Mouse (Mus musculus): ENCODE results near the gene Lrrn4cl. TPM values are rescaled to one million over a fixed set of nuclear protein-coding genes. Genes with fewer than 3 reads are reported as not detected.
"Not testable (repeated sequence)": the region's sequence is repeated elsewhere in the genome, so short reads cannot be mapped to it uniquely, and the experiment has no call there.

Lrrn4cl gene
- total and polyA plus RNA-seq, 2 experiments from 2014 or later: 1.5 to 8.4 TPM

DNA sequence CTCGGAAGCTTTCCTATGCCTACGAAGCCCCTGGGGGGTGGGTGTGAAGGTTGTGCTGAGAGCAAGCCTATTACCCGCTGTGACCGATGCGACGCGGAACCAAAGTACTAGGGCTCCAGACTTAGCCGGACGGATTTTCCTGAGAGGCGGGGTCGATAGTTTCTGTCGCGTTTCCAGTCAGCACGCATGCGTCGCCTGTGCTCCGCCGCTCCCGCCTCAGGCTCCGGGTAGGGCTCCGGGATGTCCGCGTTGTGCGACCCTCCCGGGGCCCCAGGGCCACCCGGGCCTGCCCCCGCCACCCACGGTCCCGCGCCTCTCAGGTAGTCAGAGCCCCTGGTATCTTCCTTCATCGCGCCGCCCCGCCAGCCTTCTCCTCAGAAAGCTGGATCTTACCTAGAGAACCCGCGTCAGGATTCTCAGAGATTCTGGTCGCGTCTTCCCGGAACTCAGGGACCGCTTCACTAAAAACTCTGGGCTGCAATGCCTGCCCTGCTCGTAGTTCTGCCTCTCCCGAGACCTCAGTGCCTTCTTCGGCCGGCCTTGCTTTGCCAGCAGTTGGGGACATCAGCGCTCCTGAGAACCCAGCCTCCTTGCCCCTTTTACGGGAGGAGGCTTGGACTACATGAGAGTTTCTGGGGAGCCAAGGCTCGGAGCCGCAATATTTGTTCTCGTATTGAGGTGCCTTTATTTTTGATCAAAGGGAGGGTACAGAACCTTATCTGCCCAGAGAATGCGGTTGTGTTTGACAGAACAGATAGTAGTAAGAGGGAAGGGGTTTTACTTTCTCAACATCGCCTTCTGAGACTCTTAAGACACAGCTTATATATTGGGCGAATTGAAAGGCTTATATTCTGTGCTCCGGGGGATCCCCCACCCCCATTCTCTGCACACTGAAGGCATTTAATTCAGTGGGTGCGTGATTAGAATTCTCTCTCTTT, 42.5 kb downstream of the Lrrn4cl start, which contains the start of gene Ints5:
Ints5 (plus strand) TSS at position 177 of the 938 bp plus-strand sequence.
- WGBS: 2% methylated on average over 54 of the region's 54 CpGs
- H3K9ac ChIP-seq (replicated peaks; ENCODE audit: low read depth, low read length): peak within 1 kb of the TSS; percentile 88
- peak; percentile 76 for DNase-seq (ENCODE audit: low spot score)
- peak; percentile 53 for ATAC-seq (ENCODE audit: insufficient read depth, low read depth)
- H3K4me3 ChIP-seq (ENCODE audit: low read depth, low read length): peak within 1 kb of the TSS; percentile 69
- peaks cover 11% of the 10 kb centered on the region for H3K36me3 ChIP-seq (replicated peaks; ENCODE audit: control insufficient read depth, insufficient read depth, low read length)
- H3K4me1 ChIP-seq (ENCODE audit: control insufficient read depth, insufficient read depth): peaks cover 6% of the 10 kb centered on the region; the same call in 1 of the 2 replicates
- peak within 1 kb of the TSS; percentile 76 for H3K4me2 ChIP-seq (ENCODE audit: low read depth, low read length)
- H3K27me3 ChIP-seq (ENCODE audit: control insufficient read depth, insufficient read depth, low read length): no peaks in the 10 kb centered on the region
- TF ChIP-seq CTCF (IDR thresholded peaks at IDR 0.05; ENCODE audit: low read depth) (no peak), EP300 (IDR thresholded peaks at IDR 0.05; ENCODE audit: low read depth) (no peak)
- H3K9me3 ChIP-seq (replicated peaks; ENCODE audit: control insufficient read depth, low read length): no peaks in the 10 kb centered on the region
- H3K27ac ChIP-seq (ENCODE audit: low read depth): peak within 1 kb of the TSS; percentile 75

DNA sequence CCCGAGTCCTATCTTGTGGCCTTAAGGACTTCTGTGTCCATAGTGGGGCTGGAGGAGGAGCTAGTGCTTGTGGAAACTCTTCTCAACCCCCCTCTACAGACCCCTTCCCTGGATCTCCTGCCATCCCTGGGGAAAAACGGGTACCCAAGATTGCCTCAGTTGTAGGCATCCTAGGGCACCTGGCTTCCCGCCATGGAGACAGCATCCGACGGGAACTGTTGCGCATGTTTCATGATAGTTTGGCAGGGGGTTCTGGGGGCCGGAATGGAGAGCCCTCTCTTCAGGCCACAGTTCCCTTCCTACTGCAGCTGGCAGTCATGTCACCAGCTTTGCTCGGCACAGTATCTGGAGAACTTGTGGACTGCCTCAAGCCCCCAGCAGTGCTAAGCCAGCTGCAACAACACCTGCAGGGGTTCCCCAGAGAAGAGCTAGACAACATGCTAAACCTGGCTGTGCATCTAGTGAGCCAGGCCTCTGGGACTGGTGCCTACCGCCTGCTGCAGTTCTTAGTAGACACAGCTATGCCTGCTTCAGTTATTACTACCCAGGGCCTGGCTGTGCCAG, 44.9 kb downstream of the Lrrn4cl start:
- no peak overlapping the region for H3K4me3 ChIP-seq (ENCODE audit: low read depth, low read length)
- no peak overlapping the region for H3K4me2 ChIP-seq (ENCODE audit: low read depth, low read length)
- H3K4me1 ChIP-seq (ENCODE audit: control insufficient read depth, insufficient read depth): peaks cover 16% of the 10 kb centered on the region
- H3K9ac ChIP-seq (replicated peaks; ENCODE audit: low read depth, low read length): no peak overlapping the region
- no peak for TF ChIP-seq CTCF (IDR thresholded peaks at IDR 0.05; ENCODE audit: low read depth)
- no peak for TF ChIP-seq EP300 (IDR thresholded peaks at IDR 0.05; ENCODE audit: low read depth)
- DNase-seq (ENCODE audit: low spot score) (no peak), ATAC-seq (ENCODE audit: insufficient read depth, low read depth) (no peak)
- no peak overlapping the region for H3K27ac ChIP-seq (ENCODE audit: low read depth)
- 87% methylated on average over 9 of the region's 9 CpGs for WGBS
- peaks cover 11% of the 10 kb centered on the region for H3K36me3 ChIP-seq (replicated peaks; ENCODE audit: control insufficient read depth, insufficient read depth, low read length)
- no peaks in the 10 kb centered on the region for H3K27me3 ChIP-seq (ENCODE audit: control insufficient read depth, insufficient read depth, low read length)
- H3K9me3 ChIP-seq (replicated peaks; ENCODE audit: control insufficient read depth, low read length): no peaks in the 10 kb centered on the region

DNA sequence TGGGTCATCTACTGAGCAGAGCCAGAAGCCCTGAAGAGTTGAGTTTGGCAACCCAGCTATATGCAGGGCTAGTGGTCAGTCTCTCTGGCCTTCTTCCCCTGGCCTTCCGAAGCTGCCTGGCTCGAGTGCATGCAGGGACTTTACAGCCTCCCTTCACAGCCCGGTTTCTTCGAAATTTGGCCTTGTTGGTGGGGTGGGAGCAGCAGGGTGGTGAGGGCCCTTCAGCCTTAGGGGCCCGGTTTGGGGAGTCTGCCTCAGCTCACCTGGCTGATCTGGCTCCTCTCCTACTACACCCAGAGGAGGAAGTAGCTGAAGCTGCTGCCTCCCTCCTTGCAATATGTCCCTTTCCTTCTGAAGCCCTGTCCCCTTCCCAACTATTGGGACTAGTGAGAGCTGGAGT, 45.7 kb downstream of the Lrrn4cl start:
- H3K36me3 ChIP-seq (replicated peaks; ENCODE audit: control insufficient read depth, insufficient read depth, low read length): peaks cover 11% of the 10 kb centered on the region
- WGBS: 90% methylated on average over 5 of the region's 5 CpGs
- H3K4me3 ChIP-seq (ENCODE audit: low read depth, low read length); DNase-seq (ENCODE audit: low spot score); H3K9me3 ChIP-seq (replicated peaks; ENCODE audit: control insufficient read depth, low read length); H3K27ac ChIP-seq (ENCODE audit: low read depth); H3K27me3 ChIP-seq (ENCODE audit: control insufficient read depth, insufficient read depth, low read length); H3K9ac ChIP-seq (replicated peaks; ENCODE audit: low read depth, low read length); ATAC-seq (ENCODE audit: insufficient read depth, low read depth); H3K4me2 ChIP-seq (ENCODE audit: low read depth, low read length): not testable (repeated sequence)
- H3K4me1 ChIP-seq (ENCODE audit: control insufficient read depth, insufficient read depth): peaks cover 16% of the 10 kb centered on the region

DNA sequence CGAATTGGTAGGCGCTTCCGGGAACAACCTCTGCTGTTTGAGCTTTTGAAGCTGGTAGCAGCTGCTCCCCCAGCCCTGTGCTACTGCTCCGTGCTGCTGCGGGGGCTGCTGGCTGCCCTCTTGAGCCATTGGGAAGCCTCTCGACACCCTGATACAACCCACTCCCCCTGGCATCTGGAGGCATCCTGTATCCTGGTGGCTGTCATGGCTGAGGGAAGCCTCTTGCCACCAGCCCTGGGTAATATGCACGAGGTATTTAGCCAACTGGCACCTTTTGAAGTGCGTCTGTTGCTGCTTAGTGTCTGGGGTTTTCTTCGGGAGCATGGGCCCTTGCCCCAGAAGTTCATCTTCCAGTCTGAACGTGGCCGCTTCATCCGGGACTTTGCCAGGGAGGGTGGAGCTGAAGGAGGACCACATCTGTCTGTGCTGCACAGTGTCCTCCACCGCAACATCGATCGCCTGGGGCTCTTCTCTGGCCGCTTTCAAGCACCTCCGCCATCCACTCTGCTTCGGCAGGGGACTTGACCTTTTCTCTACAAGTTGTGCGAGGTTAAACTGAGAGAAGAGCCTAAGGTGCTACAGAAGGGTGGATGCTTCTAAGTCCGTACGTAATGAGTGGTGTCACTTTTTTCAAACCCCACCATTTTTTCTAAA, 46.8 kb downstream of the Lrrn4cl start:
- H3K27ac ChIP-seq (ENCODE audit: low read depth): peak overlapping the region; percentile 87
- peak overlapping the region; percentile 82 for H3K4me2 ChIP-seq (ENCODE audit: low read depth, low read length)
- peaks cover 15% of the 10 kb centered on the region for H3K36me3 ChIP-seq (replicated peaks; ENCODE audit: control insufficient read depth, insufficient read depth, low read length)
- H3K9ac ChIP-seq (replicated peaks; ENCODE audit: low read depth, low read length): peak overlapping the region; percentile 52
- DNase-seq (ENCODE audit: low spot score); H3K9me3 ChIP-seq (replicated peaks; ENCODE audit: control insufficient read depth, low read length); H3K27me3 ChIP-seq (ENCODE audit: control insufficient read depth, insufficient read depth, low read length): not testable (repeated sequence)
- WGBS: 24% methylated on average over 21 of the region's 21 CpGs
- H3K4me3 ChIP-seq (ENCODE audit: low read depth, low read length): peak overlapping the region; percentile 89
- H3K4me1 ChIP-seq (ENCODE audit: control insufficient read depth, insufficient read depth): peaks cover 16% of the 10 kb centered on the region
- ATAC-seq (ENCODE audit: insufficient read depth, low read depth): peak; percentile 33

DNA sequence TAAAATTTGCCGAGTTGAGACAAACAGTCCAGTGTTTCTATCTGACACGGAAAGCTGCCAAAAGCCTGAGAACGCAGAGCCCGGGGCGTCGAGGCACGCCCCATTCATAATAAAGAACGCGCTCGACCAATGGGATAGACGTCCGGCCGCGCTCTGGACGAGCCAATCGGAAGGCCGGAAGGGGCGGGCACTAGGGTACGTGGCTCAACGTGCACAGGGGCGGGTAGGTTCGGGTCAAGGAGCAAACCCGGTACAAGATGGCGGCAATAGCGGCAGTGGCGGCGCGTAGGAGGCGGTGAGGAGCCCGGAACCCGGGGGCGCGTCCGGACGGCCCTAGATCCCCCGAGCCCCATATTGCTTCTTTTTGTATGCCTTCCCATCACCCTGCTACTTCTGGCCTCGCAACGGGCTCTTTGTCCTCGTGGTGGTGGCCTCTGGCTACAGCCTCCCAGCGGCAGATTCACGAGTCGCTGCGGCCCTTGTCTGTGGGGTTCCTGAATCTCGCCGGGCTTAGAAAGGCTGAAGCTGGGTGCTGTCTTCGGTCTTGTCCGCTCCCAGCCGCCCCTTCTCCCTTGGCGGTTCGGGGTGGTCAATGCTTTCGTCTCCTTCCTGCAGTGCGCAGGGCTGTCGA, 47.4 kb downstream of the Lrrn4cl start, which contains the start of gene Ganab:
Ganab (plus strand) TSS at position 207 of the 631 bp plus-strand sequence.
- Histone ChIP-seq H3K27ac (ENCODE audit: low read depth) (peak within 1 kb of the TSS; percentile 91), H3K9ac (replicated peaks; ENCODE audit: low read depth, low read length) (peak within 1 kb of the TSS; percentile 93), H3K4me3 (ENCODE audit: low read depth, low read length) (peak within 1 kb of the TSS; percentile 89), H3K27me3 (ENCODE audit: control insufficient read depth, insufficient read depth, low read length) (no peaks in the 10 kb centered on the region), H3K4me1 (ENCODE audit: control insufficient read depth, insufficient read depth) (peaks cover 16% of the 10 kb centered on the region), H3K9me3 (replicated peaks; ENCODE audit: control insufficient read depth, low read length) (no peaks in the 10 kb centered on the region), H3K36me3 (replicated peaks; ENCODE audit: control insufficient read depth, insufficient read depth, low read length) (peaks cover 21% of the 10 kb centered on the region), H3K4me2 (ENCODE audit: low read depth, low read length) (peak within 1 kb of the TSS; percentile 82)
- peak; percentile 99 for ATAC-seq (ENCODE audit: insufficient read depth, low read depth)
- peak; percentile 97 for DNase-seq (ENCODE audit: low spot score)
- TF ChIP-seq CTCF (IDR thresholded peaks at IDR 0.05; ENCODE audit: low read depth) (0 out of 2 replicates have a peak, but pooled peaks have one; percentile 10), EP300 (IDR thresholded peaks at IDR 0.05; ENCODE audit: low read depth) (no peak)
- WGBS: under 1% methylated on average over 53 of the region's 53 CpGs

Measured in heart, postnatal 0 days (tissue).